Mouse (Mus musculus): Measurements from ENCODE around the gene Foxj3.

The Foxj3 gene

GRCm38 (mm10) chr4:119670210-119670555 lies 133.4 kb downstream of the Foxj3 start:
- ATAC-seq (ENCODE audit: insufficient number of reproducible peaks, low FRiP score, low TSS enrichment), result no peak

GRCm38 (mm10) chr4:119670736-119671135 lies 133.9 kb downstream of the Foxj3 start:
- no peak for ATAC-seq (ENCODE audit: insufficient number of reproducible peaks, low FRiP score, low TSS enrichment)

DNA sequence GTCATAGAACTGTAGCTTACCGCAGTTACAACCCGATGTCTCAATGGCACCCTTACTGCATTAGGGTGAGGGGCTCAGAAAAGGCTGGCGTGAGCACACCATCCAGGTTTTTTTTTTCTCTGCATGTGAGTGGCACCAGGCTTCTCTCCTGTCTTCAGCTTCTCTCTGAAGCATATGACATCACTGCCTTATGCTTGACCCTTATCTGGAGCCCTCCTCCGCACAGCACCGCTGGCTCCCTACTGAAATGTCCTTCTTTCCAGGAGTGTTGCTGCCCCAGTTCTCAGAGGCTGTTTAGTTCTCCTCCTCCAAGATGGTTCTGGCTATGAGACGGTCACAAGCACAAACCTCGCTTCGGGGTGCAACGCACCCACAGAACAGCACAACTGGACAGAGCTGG lies 134.4 kb downstream of the Foxj3 start:
- no peak for ATAC-seq (ENCODE audit: insufficient number of reproducible peaks, low FRiP score, low TSS enrichment)

- no peak for ATAC-seq (ENCODE audit: insufficient number of reproducible peaks, low FRiP score, low TSS enrichment)
Measured at GRCm38 (mm10) chr4:119672685-119673084, 135.9 kb downstream of the Foxj3 start.
